Mouse (Mus musculus): ENCODE measurements at regions not wholly inside any gene's neighbourhood (a gene's known extent, or its start where the extent isn't known, plus 50 kb on each side); places are given as distances from the start of the nearest gene placed in this dataset.
"Not testable (repeated sequence)": the region's sequence is repeated elsewhere in the genome, so short reads cannot be mapped to it uniquely, and the experiment has no call there.

DNA sequence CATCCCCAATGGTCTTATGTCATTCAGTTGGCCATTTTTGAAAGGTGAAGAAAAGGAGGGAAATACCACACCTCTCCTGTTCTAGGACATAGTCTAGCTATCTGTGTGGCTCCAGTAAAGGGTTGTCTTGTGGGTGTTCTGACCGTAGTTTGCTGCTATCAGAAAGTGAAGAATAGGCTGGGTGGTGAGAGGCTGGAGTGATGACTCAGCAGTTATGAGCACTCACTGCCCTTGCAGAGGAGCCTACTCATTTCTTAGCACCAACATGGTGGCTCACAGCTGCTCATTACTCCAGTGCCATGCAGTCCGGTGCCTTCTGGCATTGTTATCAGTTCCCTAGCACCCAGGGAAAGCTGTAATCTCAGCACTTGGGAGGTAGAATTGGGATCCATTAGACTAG, 217.0 kb downstream of the 1810013L24Rik start:
- Histone ChIP-seq H3K4me3 (ENCODE audit: low read depth, low read length) (no peak overlapping the region), H3K9me3 (ENCODE audit: control insufficient read depth, low read depth, low read length) (no peaks in the 10 kb centered on the region), H3K4me1 (ENCODE audit: control insufficient read depth, insufficient read depth, low read length) (no peaks in the 10 kb centered on the region), H3K4me2 (replicated peaks; ENCODE audit: low read depth, low read length) (no peak overlapping the region), H3K9ac (replicated peaks; ENCODE audit: low read depth, low read length) (no peak overlapping the region), H3K27ac (ENCODE audit: low read length) (no peak overlapping the region), H3K36me3 (ENCODE audit: control insufficient read depth, insufficient read depth, low read length) (no peaks in the 10 kb centered on the region), H3K27me3 (ENCODE audit: control insufficient read depth, insufficient read depth, low read length) (no peaks in the 10 kb centered on the region)
- ATAC-seq (ENCODE audit: insufficient number of reproducible peaks, insufficient read depth, low FRiP score, low read depth), result no peak
- 82% methylated on average over 2 of the region's 2 CpGs for WGBS

DNA sequence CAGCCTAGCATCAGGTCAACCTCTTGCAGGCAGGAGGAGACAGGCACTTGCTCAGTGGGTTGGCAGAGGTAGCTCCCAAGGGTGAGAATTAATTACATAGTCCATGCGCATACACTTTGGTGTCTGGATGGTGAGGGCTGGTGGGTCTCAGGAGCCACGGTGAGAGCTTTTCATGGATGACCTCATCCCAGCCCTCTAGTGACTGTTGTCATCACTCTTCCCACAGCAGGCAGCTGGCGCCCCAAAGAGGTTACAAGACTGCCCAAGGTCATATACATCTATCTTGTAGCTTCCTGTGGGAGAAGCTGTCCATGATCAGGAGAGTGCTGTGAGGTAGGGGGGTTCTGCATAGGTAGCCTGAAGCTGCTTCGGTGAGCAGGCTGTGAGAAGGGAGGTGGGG, 224.5 kb downstream of the 1810013L24Rik start:
- no peak for ATAC-seq (ENCODE audit: insufficient number of reproducible peaks, insufficient read depth, low FRiP score, low read depth)
- H3K9me3 ChIP-seq (ENCODE audit: control insufficient read depth, low read depth, low read length), result no peaks in the 10 kb centered on the region
- H3K4me2 ChIP-seq (replicated peaks; ENCODE audit: low read depth, low read length), result no peak overlapping the region
- no peaks in the 10 kb centered on the region for H3K36me3 ChIP-seq (ENCODE audit: control insufficient read depth, insufficient read depth, low read length)
- H3K27me3 ChIP-seq (ENCODE audit: control insufficient read depth, insufficient read depth, low read length), result no peaks in the 10 kb centered on the region
- no peak overlapping the region for H3K27ac ChIP-seq (ENCODE audit: low read length)
- no peak overlapping the region for H3K9ac ChIP-seq (replicated peaks; ENCODE audit: low read depth, low read length)
- H3K4me1 ChIP-seq (ENCODE audit: control insufficient read depth, insufficient read depth, low read length), result no peaks in the 10 kb centered on the region
- H3K4me3 ChIP-seq (ENCODE audit: low read depth, low read length), result no peak overlapping the region
- 32% methylated on average over 4 of the region's 4 CpGs for WGBS

DNA sequence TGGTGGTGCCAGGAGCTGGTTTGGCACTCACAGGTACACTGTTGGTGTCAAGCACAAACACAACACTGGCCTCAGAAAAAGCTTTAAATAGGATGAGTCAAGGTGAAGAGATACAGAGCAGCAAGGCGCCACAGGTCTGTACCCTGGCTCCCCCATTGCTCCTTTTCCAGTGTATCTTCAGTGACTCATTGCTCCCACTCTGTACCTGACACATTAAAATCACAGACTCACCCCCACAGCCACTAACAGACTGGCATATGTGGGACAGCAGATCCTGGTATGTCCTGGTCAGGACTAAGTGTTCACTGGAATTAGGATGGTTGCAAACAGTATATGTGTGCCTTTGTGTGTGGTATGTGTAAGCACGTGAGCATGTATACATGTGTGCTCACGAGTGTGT, 226.5 kb downstream of the 1810013L24Rik start:
- no peak for ATAC-seq (ENCODE audit: insufficient number of reproducible peaks, insufficient read depth, low FRiP score, low read depth)
- H3K9ac ChIP-seq (replicated peaks; ENCODE audit: low read depth, low read length), result no peak overlapping the region
- WGBS, result 77% methylated on average over 3 of the region's 3 CpGs
- no peaks in the 10 kb centered on the region for H3K27me3 ChIP-seq (ENCODE audit: control insufficient read depth, insufficient read depth, low read length)
- H3K4me1 ChIP-seq (ENCODE audit: control insufficient read depth, insufficient read depth, low read length), result no peaks in the 10 kb centered on the region
- H3K4me3 ChIP-seq (ENCODE audit: low read depth, low read length), result no peak overlapping the region
- H3K27ac ChIP-seq (ENCODE audit: low read length), result no peak overlapping the region
- H3K36me3 ChIP-seq (ENCODE audit: control insufficient read depth, insufficient read depth, low read length), result no peaks in the 10 kb centered on the region
- H3K4me2 ChIP-seq (replicated peaks; ENCODE audit: low read depth, low read length), result no peak overlapping the region
- H3K9me3 ChIP-seq (ENCODE audit: control insufficient read depth, low read depth, low read length), result no peaks in the 10 kb centered on the region

DNA sequence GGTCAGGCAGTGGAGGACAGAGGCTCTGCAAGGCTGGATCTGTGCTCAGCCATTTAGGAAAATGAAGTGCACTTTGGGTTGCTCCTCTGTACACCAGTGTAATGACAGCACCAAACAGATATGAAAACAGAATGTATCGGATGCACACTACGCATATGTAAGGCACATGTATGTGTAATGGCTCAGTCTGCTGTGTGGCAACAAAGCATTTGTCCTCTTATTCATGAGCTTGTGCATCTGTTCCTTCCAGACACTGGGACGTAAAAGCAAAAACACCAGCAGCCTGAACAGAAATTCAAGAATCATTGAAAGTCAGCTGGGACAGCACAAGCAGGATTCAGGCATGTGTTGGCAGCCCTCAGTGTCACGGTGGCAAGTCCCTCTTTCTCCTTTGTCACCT, 241.6 kb downstream of the 1810013L24Rik start:
- H3K4me2 ChIP-seq (replicated peaks; ENCODE audit: low read depth, low read length), result no peak overlapping the region
- no peak overlapping the region for H3K9ac ChIP-seq (replicated peaks; ENCODE audit: low read depth, low read length)
- no peak overlapping the region for H3K4me3 ChIP-seq (ENCODE audit: low read depth, low read length)
- 87% methylated on average over 4 of the region's 4 CpGs for WGBS
- no peak for ATAC-seq (ENCODE audit: insufficient number of reproducible peaks, insufficient read depth, low FRiP score, low read depth)
- no peaks in the 10 kb centered on the region for H3K27me3 ChIP-seq (ENCODE audit: control insufficient read depth, insufficient read depth, low read length)
- no peaks in the 10 kb centered on the region for H3K4me1 ChIP-seq (ENCODE audit: control insufficient read depth, insufficient read depth, low read length)
- no peak overlapping the region for H3K27ac ChIP-seq (ENCODE audit: low read length)
- no peaks in the 10 kb centered on the region for H3K36me3 ChIP-seq (ENCODE audit: control insufficient read depth, insufficient read depth, low read length)
- H3K9me3 ChIP-seq (ENCODE audit: control insufficient read depth, low read depth, low read length), result no peaks in the 10 kb centered on the region

DNA sequence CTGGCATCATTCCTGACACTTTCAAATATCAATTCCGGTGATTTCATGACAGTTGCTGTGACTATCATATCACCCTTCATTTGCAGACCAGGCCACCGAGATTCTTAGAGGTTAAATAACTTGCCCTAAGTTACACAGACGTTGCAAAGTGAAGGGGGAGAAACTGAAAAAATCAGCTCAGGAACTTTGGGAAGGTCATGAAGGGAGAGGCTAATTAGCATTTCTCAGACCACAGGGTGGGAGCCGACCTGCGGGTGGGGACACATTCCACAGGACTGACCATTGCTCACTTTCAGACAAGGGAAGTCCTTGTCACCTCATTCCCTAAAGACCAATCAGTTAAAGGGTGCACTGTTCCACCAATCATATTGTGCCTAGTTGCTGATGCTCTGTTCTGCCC, 242.1 kb downstream of the 1810013L24Rik start:
- not testable (repeated sequence) for H3K27ac ChIP-seq (ENCODE audit: low read length); H3K36me3 ChIP-seq (ENCODE audit: control insufficient read depth, insufficient read depth, low read length); H3K4me3 ChIP-seq (ENCODE audit: low read depth, low read length); ATAC-seq (ENCODE audit: insufficient number of reproducible peaks, insufficient read depth, low FRiP score, low read depth); H3K9me3 ChIP-seq (ENCODE audit: control insufficient read depth, low read depth, low read length); H3K27me3 ChIP-seq (ENCODE audit: control insufficient read depth, insufficient read depth, low read length); H3K4me1 ChIP-seq (ENCODE audit: control insufficient read depth, insufficient read depth, low read length); H3K9ac ChIP-seq (replicated peaks; ENCODE audit: low read depth, low read length); H3K4me2 ChIP-seq (replicated peaks; ENCODE audit: low read depth, low read length)
- whole genome bisulfite sequencing, result 76% methylated on average over 5 of the region's 5 CpGs

DNA sequence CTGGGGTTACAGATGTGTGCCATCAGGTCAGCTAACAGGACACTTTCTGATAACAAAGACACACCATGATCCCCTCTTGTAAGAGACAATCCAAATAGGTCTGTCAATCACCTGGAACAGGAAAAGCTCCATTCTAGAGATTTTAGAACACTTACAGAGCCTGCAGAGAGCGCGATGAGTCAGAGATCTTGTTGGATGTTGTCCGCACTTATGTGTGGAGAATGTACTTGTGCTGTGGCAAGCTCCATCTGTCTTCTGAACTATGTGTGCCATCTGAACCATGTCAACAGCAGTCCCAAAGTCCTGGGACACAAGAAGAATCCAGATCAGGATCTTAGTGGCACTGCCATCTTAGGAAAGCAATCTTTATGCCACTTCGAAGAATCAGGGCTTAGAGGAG, 244.4 kb downstream of the 1810013L24Rik start:
- Histone ChIP-seq H3K9me3 (ENCODE audit: control insufficient read depth, low read depth, low read length) (no peaks in the 10 kb centered on the region), H3K4me2 (replicated peaks; ENCODE audit: low read depth, low read length) (no peak overlapping the region), H3K4me3 (ENCODE audit: low read depth, low read length) (no peak overlapping the region), H3K4me1 (ENCODE audit: control insufficient read depth, insufficient read depth, low read length) (no peaks in the 10 kb centered on the region), H3K27me3 (ENCODE audit: control insufficient read depth, insufficient read depth, low read length) (no peaks in the 10 kb centered on the region), H3K27ac (ENCODE audit: low read length) (no peak overlapping the region), H3K9ac (replicated peaks; ENCODE audit: low read depth, low read length) (no peak overlapping the region), H3K36me3 (ENCODE audit: control insufficient read depth, insufficient read depth, low read length) (no peaks in the 10 kb centered on the region)
- 91% methylated on average over 4 of the region's 4 CpGs for WGBS
- no peak for ATAC-seq (ENCODE audit: insufficient number of reproducible peaks, insufficient read depth, low FRiP score, low read depth)

DNA sequence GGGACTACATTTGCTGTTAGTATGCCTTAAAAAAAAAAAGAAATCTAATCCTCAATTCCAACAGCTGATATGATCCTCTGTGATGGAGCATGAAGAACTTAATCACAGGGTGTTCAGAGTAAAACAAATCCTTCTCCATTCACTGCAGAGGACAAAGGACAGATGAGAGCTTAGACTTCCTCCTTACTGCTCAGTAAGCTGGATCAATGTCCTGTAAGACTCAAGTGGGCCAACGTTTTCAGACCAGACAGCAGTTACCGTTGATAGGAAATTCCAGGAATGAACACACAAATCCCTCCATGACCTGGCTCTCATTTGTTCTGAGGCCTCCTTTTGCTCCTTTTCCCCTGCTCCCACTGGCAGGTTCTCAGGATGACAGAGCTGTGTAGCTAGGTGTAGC, 247.6 kb downstream of the 1810013L24Rik start:
- Histone ChIP-seq H3K4me3 (ENCODE audit: low read depth, low read length) (no peak overlapping the region), H3K9ac (replicated peaks; ENCODE audit: low read depth, low read length) (no peak overlapping the region), H3K4me2 (replicated peaks; ENCODE audit: low read depth, low read length) (no peak overlapping the region), H3K36me3 (ENCODE audit: control insufficient read depth, insufficient read depth, low read length) (no peaks in the 10 kb centered on the region), H3K4me1 (ENCODE audit: control insufficient read depth, insufficient read depth, low read length) (no peaks in the 10 kb centered on the region), H3K27ac (ENCODE audit: low read length) (no peak overlapping the region), H3K9me3 (ENCODE audit: control insufficient read depth, low read depth, low read length) (no peaks in the 10 kb centered on the region), H3K27me3 (ENCODE audit: control insufficient read depth, insufficient read depth, low read length) (no peaks in the 10 kb centered on the region)
- 77% methylated on average over 2 of the region's 2 CpGs for WGBS
- ATAC-seq (ENCODE audit: insufficient number of reproducible peaks, insufficient read depth, low FRiP score, low read depth), result no peak

DNA sequence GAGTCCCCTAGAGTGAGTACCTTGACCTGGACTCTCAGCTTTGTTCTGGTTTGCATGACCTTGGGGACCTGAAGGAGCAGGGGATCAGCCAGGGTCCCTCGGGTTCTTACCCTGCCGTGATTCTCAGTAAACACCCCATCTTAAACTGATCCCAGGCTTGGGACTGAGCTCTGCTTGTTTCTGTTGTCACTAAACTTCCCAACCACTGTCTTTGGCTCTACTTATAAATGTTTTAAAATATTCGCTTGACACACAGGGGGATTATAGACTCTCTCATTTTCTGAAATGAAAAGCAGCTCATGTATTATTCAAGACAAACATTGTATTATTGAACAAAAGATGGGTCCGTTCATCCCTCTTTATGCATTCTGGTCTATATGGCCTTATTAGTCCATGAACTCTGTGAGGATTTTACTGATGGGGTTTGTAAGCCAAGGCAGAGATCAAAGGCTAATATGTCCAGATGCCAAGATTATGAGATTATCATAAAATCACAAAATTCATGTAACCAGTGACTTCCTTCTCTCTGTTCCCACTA, 248.6 kb downstream of the 1810013L24Rik start:
- Histone ChIP-seq H3K9ac (replicated peaks; ENCODE audit: low read depth, low read length) (no peak overlapping the region), H3K4me2 (replicated peaks; ENCODE audit: low read depth, low read length) (no peak overlapping the region), H3K27ac (ENCODE audit: low read length) (no peak overlapping the region), H3K36me3 (ENCODE audit: control insufficient read depth, insufficient read depth, low read length) (no peaks in the 10 kb centered on the region), H3K4me1 (ENCODE audit: control insufficient read depth, insufficient read depth, low read length) (no peaks in the 10 kb centered on the region), H3K9me3 (ENCODE audit: control insufficient read depth, low read depth, low read length) (no peaks in the 10 kb centered on the region), H3K27me3 (ENCODE audit: control insufficient read depth, insufficient read depth, low read length) (no peaks in the 10 kb centered on the region), H3K4me3 (ENCODE audit: low read depth, low read length) (no peak overlapping the region)
- ATAC-seq (ENCODE audit: insufficient number of reproducible peaks, insufficient read depth, low FRiP score, low read depth), result no peak
- WGBS, result 78% methylated on average over 4 of the region's 4 CpGs

DNA sequence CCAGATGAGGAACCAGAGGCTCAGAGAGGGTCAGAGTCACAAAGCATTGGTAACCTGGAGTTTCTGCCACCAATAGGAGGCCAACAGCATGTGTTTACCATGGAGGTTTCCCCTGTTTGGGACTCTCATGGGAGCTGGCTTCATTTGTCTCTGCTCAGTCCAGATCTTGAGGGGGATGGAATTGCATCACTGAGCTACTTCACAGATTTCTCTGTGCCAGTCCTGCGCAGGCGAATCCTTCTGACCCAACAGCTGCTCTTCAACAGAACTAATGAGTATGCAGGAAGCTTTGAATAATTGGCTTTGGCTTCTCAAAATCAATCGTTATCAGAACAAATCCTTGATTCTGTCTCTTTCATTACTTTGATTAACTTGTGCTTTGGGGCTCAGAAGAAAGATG, 253.1 kb downstream of the 1810013L24Rik start:
- no peaks in the 10 kb centered on the region for H3K9me3 ChIP-seq (ENCODE audit: control insufficient read depth, low read depth, low read length)
- WGBS, result 88% methylated on average over 3 of the region's 3 CpGs
- H3K27ac ChIP-seq (ENCODE audit: low read length), result no peak overlapping the region
- H3K9ac ChIP-seq (replicated peaks; ENCODE audit: low read depth, low read length), result no peak overlapping the region
- no peaks in the 10 kb centered on the region for H3K4me1 ChIP-seq (ENCODE audit: control insufficient read depth, insufficient read depth, low read length)
- no peaks in the 10 kb centered on the region for H3K27me3 ChIP-seq (ENCODE audit: control insufficient read depth, insufficient read depth, low read length)
- H3K4me2 ChIP-seq (replicated peaks; ENCODE audit: low read depth, low read length), result no peak overlapping the region
- no peaks in the 10 kb centered on the region for H3K36me3 ChIP-seq (ENCODE audit: control insufficient read depth, insufficient read depth, low read length)
- ATAC-seq (ENCODE audit: insufficient number of reproducible peaks, insufficient read depth, low FRiP score, low read depth), result no peak
- H3K4me3 ChIP-seq (ENCODE audit: low read depth, low read length), result no peak overlapping the region

All from stomach, embryonic 14.5 days (tissue).